Mouse (Mus musculus) c-Kit-positive CD71-negative TER-119-negative erythroid progenitor cells, embryonic 14.5 days (primary cell): ENCODE data around the gene Arhgef17.
A peak's percentile ranks its signal among the peaks of the same experiment; 100 is the strongest.

Experiments
- DNase-seq: peaks from one replicate; pipeline ENCODE4 v3.0.0-alpha.2; 2013; ENCODE audit warnings: low read depth

Arhgef17 gene

GRCm38 (mm10) chr7:100941169-100941568 is 9.3 kb upstream of the Arhgef17 start:
- DNase-seq: no peak

GRCm38 (mm10) chr7:100938106-100938505 is 6.2 kb upstream of the Arhgef17 start:
- no peak for DNase-seq

- DNase-seq: no peak
These were observed 5.6 kb upstream of the Arhgef17 start for GRCm38 (mm10) chr7:100937481-100937880.

GRCm38 (mm10) chr7:100933520-100933919 is 1.6 kb upstream of the Arhgef17 start:
- no peak for DNase-seq

DNA sequence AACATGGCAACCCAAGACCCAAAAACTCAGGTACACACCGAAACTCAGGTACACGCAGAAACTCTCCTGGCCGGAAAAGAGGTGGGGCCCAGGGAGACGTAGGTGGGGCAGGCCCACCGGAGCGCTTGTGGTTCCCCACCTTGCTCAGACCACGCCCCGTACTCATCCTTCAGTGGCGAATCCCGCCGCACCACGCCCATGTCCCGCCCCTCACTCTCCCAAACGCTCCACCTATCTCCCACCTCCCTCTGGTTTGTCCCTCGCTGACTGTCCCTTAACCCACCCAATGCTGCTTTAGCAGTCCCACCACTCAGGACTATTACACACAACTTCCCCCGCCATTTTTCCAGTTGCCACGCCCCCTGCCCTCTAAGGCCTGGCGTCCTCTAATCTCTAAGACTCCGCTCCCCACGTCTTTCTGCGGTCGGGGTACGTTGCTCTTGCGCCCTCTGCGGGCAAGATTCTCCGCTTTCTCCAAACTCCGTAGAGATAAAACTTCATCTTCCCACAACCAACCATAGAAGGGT is 637 bp upstream of the Arhgef17 start:
- peak; percentile 90 for DNase-seq

- DNase-seq: no peak
These were observed 486 bp downstream of the Arhgef17 start for GRCm38 (mm10) chr7:100931316-100931925.

DNA sequence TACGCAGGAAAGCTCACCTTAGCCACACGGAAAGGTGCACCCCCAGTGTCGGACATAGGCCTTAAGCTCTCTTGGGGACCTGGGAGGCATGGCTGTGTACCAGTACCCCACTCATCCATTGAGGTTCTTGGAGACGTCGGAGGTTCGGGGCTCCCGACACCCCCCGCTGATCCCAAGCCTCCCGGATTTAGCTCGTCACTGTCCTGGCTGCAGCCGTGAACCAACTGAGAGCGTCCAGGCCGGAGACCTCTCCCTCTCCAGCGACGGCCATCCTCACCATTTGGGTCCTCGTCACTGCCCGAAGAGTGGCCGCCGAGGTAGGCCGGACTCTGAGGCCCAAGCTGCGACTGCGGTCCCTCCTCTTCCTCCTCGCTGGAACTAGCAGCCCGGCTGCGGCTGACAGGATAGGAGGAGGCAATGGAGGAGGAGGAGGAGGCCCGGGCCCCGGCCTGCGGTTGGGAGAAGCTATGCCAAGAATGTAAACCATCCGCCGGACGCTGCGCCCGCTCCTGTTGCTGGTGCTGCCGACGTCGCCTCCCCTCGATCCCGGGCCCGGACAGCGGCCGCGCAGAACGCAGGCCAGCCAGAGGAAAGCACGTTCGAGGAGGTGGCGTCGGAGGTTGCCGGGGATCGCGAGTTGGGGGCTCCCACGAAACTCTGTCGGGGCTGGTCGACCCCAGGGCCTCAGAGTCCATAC is 1.1 kb downstream of the Arhgef17 start:
- DNase-seq: no peak

DNA sequence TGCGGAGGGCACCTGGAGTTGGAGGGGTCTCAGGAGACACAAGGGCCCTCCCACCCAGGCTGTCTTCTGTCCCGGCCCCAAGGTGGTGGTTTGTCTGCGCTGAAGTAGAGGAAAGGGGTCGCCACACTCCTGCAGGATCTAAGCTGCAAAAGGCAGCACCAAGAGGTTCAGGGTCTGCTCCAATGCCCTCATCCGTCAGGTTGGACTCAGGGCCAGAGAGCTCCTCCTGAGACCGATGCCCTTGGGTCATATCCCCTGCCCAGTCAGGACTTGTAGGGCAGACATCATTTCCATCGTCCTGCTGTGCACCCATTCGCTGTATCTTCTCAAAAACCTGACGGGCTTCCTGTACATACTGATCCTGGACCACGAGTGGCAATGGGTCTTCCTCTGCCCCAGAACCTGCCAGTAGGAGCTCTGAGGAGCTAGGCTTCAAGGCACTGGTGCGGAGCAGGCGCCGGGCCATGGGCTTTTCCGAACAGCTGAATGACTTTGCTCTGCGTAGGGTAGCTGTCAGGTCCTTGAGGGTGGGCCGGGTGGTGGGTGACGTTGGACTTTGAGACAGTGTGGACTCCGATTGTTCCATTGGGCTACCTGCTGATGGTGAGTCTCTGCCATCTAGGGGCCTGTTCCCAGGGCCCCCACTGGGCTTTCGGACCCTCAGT is 2.1 kb downstream of the Arhgef17 start:
- no peak for DNase-seq

DNA sequence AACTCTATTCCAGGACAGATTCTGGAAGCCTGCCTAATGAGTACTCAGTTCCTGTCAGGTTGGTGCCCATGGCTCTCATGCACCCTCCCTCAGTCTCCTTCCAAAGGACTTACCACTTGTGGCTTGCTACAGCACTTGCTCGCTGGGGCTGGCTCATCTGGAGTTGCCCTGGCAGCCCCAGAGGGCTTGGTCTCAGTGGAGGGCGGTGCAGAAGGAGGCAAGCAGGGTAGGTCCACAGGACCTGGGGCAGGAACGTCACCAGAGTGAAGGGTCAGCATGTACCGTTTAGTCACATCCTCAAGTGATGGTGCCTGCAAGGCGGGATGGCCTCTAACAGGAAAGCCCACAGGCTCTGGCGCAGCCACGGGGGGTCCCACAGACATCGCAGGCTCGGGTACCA is 3.5 kb downstream of the Arhgef17 start:
- DNase-seq: no peak

DNA sequence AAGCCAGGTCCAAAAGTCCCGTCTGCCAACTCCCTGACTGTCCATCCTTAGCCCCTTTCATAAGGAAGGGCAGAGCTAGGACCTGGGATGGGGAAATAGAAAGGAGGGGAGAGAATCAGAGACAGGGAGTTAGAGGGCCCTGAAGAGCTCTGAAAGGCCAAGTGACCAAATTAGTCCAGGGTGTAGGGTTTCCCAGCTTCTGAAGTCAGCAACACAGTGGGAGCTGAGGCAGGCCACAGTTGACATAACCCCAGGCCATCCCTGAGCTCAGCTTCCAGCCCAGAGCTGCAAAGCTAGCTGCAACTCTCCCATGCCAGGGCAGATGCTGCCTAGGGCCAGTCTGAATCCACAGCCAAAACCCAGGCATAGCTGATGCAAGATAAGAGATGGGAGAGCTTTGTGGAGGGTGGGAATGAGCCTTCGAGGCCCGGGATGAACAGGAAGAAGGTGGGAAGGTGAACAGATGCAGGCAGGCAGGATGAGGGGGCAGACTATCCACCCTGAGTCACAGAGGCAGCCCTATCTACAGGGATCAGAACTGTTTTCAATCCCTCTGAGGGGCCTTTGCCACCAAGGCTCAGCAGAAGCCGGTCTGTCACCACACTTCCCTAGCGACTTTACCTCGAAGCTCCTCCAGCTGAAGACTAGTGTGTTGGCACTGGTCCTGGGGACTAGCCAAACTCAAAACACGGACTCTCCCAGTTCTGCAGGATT is 4.5 kb downstream of the Arhgef17 start:
- DNase-seq: no peak

GRCm38 (mm10) chr7:100926311-100926923 is 5.5 kb downstream of the Arhgef17 start:
- DNase-seq: no peak

DNA sequence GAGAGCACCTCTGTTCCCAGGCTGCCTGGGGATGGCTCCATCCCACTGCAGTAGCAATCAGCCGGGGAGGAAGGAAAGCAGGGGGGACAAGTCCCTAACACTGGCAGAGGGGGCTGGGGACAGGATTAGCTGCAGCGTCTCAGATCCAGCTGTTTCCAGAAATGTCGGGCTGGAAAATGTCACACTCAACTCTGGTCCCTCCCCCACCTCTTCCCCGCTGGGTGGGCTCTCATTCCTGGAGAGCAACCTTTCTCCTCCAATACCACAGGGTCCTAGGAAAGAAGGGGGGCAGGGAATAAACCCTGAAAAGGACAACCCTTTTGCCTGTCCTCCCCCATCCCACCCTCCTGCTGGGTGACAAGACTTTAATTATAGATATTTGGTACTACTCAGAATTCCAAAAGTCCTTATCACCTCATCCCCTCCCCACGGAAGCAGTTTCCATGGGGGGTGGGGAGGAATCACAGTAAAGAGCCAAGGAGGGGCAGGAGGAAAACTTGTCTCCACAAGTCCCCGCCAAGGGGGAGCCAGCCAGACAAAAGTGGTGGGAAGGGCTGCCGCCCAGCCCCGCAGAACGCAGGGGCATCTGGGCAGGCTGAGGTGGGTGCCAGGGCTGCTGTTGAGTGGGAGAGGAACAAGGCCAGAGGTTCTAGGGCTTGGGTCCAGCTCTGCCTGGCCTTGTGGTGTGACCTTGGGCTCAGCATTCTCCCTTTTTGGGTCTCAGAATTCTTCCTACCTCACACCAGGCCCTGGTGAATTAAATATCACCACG is 7.0 kb downstream of the Arhgef17 start:
- no peak for DNase-seq

DNA sequence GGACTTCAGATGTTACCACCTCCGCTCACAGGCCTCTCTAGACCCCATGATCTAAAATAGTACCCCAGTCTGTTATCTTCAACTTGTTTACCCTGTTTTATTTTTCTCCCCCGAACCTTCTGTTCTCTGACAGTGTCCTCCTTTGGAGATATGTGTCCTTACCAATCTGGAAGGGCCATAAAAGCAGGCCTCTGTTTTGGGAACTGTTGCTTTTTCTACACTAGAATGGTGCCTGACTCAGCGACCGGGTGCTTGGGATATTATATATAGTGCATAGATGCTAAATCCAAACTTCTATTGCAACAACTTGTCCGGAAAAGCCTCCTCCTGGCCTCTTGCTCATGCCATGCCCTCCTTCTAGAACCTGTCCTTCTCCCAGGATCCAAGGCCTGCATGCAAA is 7.7 kb downstream of the Arhgef17 start:
- DNase-seq: no peak

- no peak for DNase-seq
These were observed 9.0 kb downstream of the Arhgef17 start for GRCm38 (mm10) chr7:100922907-100923306.

DNA sequence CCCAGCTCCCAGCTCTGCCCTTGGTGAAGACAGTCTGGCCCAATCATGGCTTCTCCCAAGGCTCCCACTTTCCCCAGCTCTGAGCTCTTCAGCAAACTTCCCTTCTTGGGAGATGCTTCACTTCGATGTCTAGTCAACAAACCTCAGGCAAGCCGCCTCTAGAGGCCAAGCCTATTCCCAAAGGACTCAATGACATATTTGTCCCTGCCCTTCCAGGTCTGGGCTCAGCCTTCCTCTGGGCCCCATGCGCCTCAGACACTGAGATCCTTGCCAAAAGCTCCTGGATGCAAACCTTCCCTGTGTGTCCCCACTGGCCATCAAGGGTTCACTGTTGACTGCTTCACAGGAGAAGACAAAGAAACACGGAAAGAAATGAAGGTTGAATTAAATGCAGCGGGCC is 10.6 kb downstream of the Arhgef17 start:
- DNase-seq: no peak

- no peak for DNase-seq
These were observed 12.1 kb downstream of the Arhgef17 start for GRCm38 (mm10) chr7:100919809-100920107.

DNA sequence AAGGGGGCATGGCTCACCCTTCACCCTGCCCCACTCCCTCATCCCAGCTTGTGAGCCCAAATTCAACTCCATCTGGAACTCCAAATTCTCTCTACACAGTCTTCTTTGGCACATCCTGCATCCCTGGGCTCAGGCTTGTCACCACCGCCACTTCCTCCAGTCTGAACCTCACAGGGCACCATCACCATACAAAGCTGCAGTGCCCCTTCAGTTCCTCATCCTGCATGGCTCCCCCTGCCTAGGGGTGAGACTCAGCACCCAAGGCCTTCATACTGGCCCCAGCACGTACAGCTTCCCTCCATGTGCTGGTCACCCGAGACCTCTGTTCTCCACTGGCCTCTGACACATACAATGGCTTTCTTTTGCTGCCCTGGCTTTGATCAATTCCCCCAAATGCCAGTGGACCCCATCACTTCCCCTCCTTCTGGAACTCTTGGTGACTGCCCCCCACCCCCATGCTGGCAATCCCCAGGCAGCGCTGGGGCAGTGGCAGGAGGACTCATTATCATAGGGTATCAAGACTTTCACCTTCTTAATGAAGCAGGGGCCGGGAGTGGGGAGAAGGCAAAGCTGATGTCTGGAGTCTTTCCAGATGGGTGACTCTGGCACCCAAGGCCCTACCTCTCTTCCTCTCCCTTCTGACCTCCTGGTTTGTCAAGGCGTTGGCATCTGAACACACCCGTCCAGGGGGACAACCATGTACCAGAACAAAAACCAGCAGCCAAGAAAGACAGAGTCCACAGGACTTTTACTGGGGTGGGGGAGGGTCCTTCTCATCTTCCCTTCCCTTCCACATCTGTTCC is 12.7 kb downstream of the Arhgef17 start:
- DNase-seq: no peak

DNA sequence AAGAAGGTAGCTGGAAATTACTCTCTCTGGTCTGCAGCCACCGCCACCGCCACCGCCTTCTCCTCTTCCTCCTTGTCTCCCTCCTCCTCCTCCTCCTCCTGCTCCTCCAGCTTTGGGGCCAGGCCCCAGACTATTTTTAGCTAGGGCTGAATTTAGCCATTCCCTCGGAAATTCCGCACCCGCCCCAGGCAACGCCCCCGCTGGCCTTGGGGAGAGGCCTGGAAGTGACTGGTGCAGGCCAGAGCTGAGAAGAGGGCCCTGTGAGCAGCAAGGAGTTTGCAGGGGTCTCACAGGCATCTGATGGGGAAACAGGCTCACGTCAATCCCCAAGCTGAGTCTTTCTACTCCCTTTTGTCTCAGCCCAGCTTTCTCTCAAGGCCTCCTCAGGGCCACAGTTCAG is 13.7 kb downstream of the Arhgef17 start:
- no peak for DNase-seq

DNA sequence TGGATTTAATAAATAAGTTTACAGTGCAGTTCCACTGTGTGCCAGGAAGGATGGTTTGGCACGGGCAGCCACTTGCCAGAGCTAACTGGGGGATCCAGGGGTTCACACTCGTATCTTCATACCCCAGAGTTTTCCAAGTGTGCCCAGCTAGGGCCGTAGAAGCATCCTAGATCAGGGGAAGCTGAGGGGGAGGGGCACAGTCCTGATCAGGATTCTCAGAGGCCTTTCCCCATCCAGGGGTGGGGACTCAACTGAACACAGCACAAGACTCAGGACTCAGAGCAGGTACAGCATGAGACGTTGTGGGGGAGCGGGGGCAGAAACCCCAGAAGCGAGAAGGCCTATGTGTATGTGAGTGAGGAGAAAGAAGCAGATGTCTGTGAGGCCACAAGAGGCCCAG is 14.2 kb downstream of the Arhgef17 start:
- DNase-seq: no peak

DNA sequence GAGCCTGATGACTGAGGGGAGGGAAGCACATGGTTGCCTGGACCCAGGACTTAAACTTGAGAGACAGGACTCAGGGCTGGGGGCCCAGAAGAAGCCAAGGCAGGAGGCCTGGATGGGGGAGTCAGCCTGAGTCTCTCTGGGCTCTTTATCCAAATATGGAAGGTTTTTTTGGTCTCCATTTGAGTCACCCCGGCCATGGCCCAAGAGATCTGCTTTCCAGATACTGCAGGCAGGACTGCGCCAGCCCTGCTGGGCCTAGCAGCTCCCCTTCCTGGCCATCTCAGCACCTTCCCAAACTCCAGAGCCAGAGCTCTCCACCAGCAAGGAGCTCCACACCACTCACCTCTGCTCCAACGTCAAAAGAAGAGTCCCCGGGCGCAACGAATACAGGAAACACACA is 15.4 kb downstream of the Arhgef17 start:
- DNase-seq: no peak

- no peak for DNase-seq
These were observed 16.7 kb downstream of the Arhgef17 start for GRCm38 (mm10) chr7:100915204-100915603.
